Mouse (Mus musculus) stomach, embryonic 14.5 days (tissue): Measurements from ENCODE around the gene Mpz. TPM values are rescaled to one million over a fixed set of nuclear protein-coding genes. Genes with fewer than 3 reads are reported as not detected.

Experiments
- ATAC-seq: fragments of 200-750 bp; cut with Nextera tagmentation; 2 replicates; pipeline ENCODE4 v1.8.0; 2017; ENCODE audit warnings: low read depth, moderate TSS enrichment; ENCODE audit not compliant: insufficient number of reproducible peaks, insufficient read depth, low FRiP score
- H3K27ac ChIP-seq: fragments of 300-500 bp; sonication (generic); 2 replicates; pipeline ENCODE4 v1.5.1; 2014; ENCODE audit warnings: mild to moderate bottlenecking, low read length, moderate library complexity, mixed read lengths
- H3K27me3 ChIP-seq: fragments of 300-500 bp; sonication (generic); 2 replicates; pipeline ENCODE4 v1.6.1; 2014; ENCODE audit warnings: low read length, control low read depth, mixed read lengths; ENCODE audit not compliant: control insufficient read depth, insufficient read depth
- H3K36me3 ChIP-seq: fragments of 300-500 bp; sonication (generic); 2 replicates; pipeline ENCODE4 v1.6.1; 2014; ENCODE audit warnings: mild to moderate bottlenecking, control low read depth, low read length, moderate library complexity, mixed read lengths; ENCODE audit not compliant: control insufficient read depth, insufficient read depth
- H3K4me1 ChIP-seq: fragments of 300-500 bp; sonication (generic); 2 replicates; pipeline ENCODE4 v1.6.1; 2014; ENCODE audit warnings: low read length, control low read depth, mixed read lengths; ENCODE audit not compliant: control insufficient read depth, insufficient read depth
- H3K4me2 ChIP-seq: fragments of 300-500 bp; sonication (generic); replicated peaks from 2 replicates; pipeline ENCODE4 v1.6.1; 2014; ENCODE audit warnings: low read depth, low read length, control low read depth
- H3K4me3 ChIP-seq: fragments of 300-500 bp; sonication (generic); 2 replicates; pipeline ENCODE4 v1.5.1; 2014; ENCODE audit warnings: low read depth, low read length, control low read depth
- H3K9ac ChIP-seq: fragments of 300-500 bp; sonication (generic); replicated peaks from 2 replicates; pipeline ENCODE4 v1.6.1; 2014; ENCODE audit warnings: low read depth, mild to moderate bottlenecking, control low read depth, low read length, moderate library complexity, mixed read lengths
- H3K9me3 ChIP-seq: fragments of 300-500 bp; sonication (generic); 2 replicates; pipeline ENCODE4 v1.6.1; 2016; ENCODE audit warnings: low read depth, low read length, control low read depth; ENCODE audit not compliant: control insufficient read depth
- WGBS: fragments of 180-500 bp; shearing (Covaris S2); extraction: QIAGEN DNeasy Blood & Tissue Kit; methylation state at CpG from one replicate; pipeline ENCODE4 v1.1.7; 2014; 5-methylcytosine and 5-hydroxymethylcytosine counted together
- polyA plus RNA-seq: library from polyadenylated mRNA; unstranded; fragments of >200 nt; fragmentation: Nextera tagmentation; extraction: Ambion mirVana; gene quantifications from 2 replicates; pipeline ENCODE4 v1.2.1, GENCODE M21; 2014

Gene Mpz
- polyA plus RNA-seq, 1 experiment from 2014 or later, result 1.9 TPM

GRCm38 (mm10) chr1:171119405-171119804 is 31.1 kb upstream of the Mpz start:
- no peak for ATAC-seq
- 89% methylated on average over 14 of the region's 14 CpGs for WGBS

GRCm38 (mm10) chr1:171120893-171121292 is 29.6 kb upstream of the Mpz start:
- Histone ChIP-seq H3K27me3 (no peaks in the 10 kb centered on the region), H3K9ac (no peak overlapping the region), H3K4me1 (0 out of 2 replicates have a peak, but pooled peaks cover 2% of the 10 kb centered on the region), H3K36me3 (no peaks in the 10 kb centered on the region), H3K9me3 (no peaks in the 10 kb centered on the region), H3K4me2 (no peak overlapping the region), H3K4me3 (no peak overlapping the region), H3K27ac (no peak overlapping the region)
- 30% methylated on average over 3 of the region's 3 CpGs for WGBS
- ATAC-seq, result no peak

More at GRCm38 (mm10) chr1:171119405-171119804, 31.1 kb upstream of the Mpz start:
- H3K27ac ChIP-seq, result no peak overlapping the region
- H3K4me2 ChIP-seq, result no peak overlapping the region
- H3K4me1 ChIP-seq, result 0 out of 2 replicates have a peak, but pooled peaks cover 2% of the 10 kb centered on the region
- H3K9me3 ChIP-seq, result no peaks in the 10 kb centered on the region
- no peak overlapping the region for H3K4me3 ChIP-seq
- no peak overlapping the region for H3K9ac ChIP-seq
- H3K36me3 ChIP-seq, result no peaks in the 10 kb centered on the region
- H3K27me3 ChIP-seq, result no peaks in the 10 kb centered on the region

GRCm38 (mm10) chr1:171121839-171122238 is 28.7 kb upstream of the Mpz start:
- ATAC-seq, result no peak
- Histone ChIP-seq H3K36me3 (no peaks in the 10 kb centered on the region), H3K9ac (no peak overlapping the region), H3K9me3 (no peaks in the 10 kb centered on the region), H3K27me3 (no peaks in the 10 kb centered on the region), H3K27ac (no peak overlapping the region), H3K4me1 (0 out of 2 replicates have a peak, but pooled peaks cover 2% of the 10 kb centered on the region), H3K4me3 (no peak overlapping the region), H3K4me2 (no peak overlapping the region)
- WGBS, result 44% methylated on average over 5 of the region's 5 CpGs

DNA sequence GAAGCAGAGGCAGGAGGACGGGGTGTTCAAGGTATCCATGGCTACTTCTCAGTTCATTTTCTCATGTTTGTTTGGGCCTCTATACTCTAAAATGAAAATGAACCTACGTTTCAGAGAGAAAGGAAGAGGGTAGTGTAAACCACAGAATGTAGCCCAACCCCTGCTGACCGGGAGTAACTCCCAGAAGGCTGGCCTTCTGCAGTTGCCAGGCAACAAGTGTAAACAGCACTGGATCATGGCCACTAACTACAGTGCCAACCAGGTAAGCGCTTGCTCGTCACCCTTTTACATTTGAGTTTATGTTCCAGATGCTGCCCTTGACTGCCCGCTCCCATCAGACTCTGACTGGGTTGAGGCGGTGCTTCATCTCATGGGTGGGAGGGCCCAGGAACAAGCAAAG is 27.6 kb upstream of the Mpz start:
- H3K27me3 ChIP-seq, result no peaks in the 10 kb centered on the region
- H3K9me3 ChIP-seq, result no peaks in the 10 kb centered on the region
- ATAC-seq, result peak; percentile 69; the same call in 1 of the 2 replicates
- 0 out of 2 replicates have a peak overlapping the region, but pooled peaks have one; percentile 5 for H3K4me2 ChIP-seq
- no peak overlapping the region for H3K9ac ChIP-seq
- H3K36me3 ChIP-seq, result 0 out of 2 replicates have a peak, but pooled peaks cover 4% of the 10 kb centered on the region
- no peak overlapping the region for H3K4me3 ChIP-seq
- 26% methylated on average over 7 of the region's 7 CpGs for WGBS
- no peak overlapping the region for H3K27ac ChIP-seq
- H3K4me1 ChIP-seq, result 0 out of 2 replicates have a peak, but pooled peaks cover 2% of the 10 kb centered on the region

GRCm38 (mm10) chr1:171124398-171124797 is 26.1 kb upstream of the Mpz start:
- Histone ChIP-seq H3K4me2 (no peak overlapping the region), H3K27ac (no peak overlapping the region), H3K4me1 (0 out of 2 replicates have a peak, but pooled peaks cover 2% of the 10 kb centered on the region), H3K9me3 (no peaks in the 10 kb centered on the region), H3K36me3 (peaks cover 14% of the 10 kb centered on the region; the same call in 1 of the 2 replicates), H3K4me3 (no peak overlapping the region), H3K9ac (no peak overlapping the region), H3K27me3 (no peaks in the 10 kb centered on the region)
- ATAC-seq, result no peak
- WGBS, result 82% methylated on average over 5 of the region's 5 CpGs

- H3K27me3 ChIP-seq, result no peaks in the 10 kb centered on the region
- no peak overlapping the region for H3K4me2 ChIP-seq
- H3K27ac ChIP-seq, result no peak overlapping the region
These were observed 21.3 kb upstream of the Mpz start for GRCm38 (mm10) chr1:171129251-171129650.

DNA sequence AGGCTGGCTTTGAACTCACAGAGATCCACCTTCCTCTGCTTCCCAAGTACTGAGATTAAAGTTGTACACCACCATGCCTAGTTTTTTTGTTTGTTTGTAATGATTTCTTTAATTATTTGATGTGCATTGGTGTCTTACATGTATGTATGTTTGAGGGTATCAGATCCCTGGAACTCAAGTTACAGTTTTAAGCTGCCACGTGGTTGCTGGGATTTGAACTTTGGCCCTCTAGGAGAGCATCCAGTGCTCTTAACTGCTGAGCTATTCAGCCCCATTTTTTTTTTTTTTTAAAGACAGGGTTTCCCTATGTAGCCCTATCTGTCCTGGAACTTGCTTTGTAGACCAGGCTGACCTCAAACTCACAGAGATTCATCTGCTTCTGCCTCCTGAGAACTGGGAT is 19.5 kb upstream of the Mpz start:
- Histone ChIP-seq H3K9ac (no peak overlapping the region), H3K36me3 (peaks cover 56% of the 10 kb centered on the region), H3K4me3 (no peak overlapping the region), H3K27me3 (no peaks in the 10 kb centered on the region), H3K27ac (no peak overlapping the region), H3K4me1 (no peaks in the 10 kb centered on the region), H3K4me2 (no peak overlapping the region), H3K9me3 (no peaks in the 10 kb centered on the region)
- 79% methylated on average over 1 of the region's 1 CpGs for WGBS
- no peak for ATAC-seq

More at GRCm38 (mm10) chr1:171129251-171129650, 21.3 kb upstream of the Mpz start:
- Histone ChIP-seq H3K4me3 (no peak overlapping the region), H3K9me3 (no peaks in the 10 kb centered on the region), H3K4me1 (no peaks in the 10 kb centered on the region), H3K9ac (no peak overlapping the region), H3K36me3 (peaks cover 42% of the 10 kb centered on the region)
- 68% methylated on average over 7 of the region's 7 CpGs for WGBS
- no peak for ATAC-seq

DNA sequence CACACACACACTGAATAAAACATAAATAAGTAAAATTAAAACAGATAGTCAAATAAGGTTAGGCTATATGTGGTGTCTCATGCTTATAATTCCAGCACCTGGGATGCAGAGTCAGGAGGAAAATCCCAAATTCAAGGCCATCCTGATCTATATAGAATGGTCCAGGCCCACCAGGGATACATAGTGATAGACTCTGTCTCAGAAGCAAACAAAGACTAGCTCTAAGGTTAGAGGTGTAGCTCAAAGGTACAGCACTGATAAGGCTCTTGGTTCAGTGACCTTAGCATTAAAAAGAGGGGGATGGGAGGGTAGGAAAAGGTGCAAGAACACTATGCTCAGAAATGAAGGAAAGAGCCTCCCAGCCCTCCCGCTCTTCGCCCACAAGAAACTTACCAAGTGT is 14.9 kb upstream of the Mpz start:
- Histone ChIP-seq H3K27ac (no peak overlapping the region), H3K27me3 (no peaks in the 10 kb centered on the region), H3K4me3 (no peak overlapping the region), H3K4me1 (no peaks in the 10 kb centered on the region), H3K36me3 (peaks cover 67% of the 10 kb centered on the region), H3K9me3 (no peaks in the 10 kb centered on the region), H3K4me2 (no peak overlapping the region), H3K9ac (no peak overlapping the region)
- no peak for ATAC-seq
- 96% methylated on average over 2 of the region's 2 CpGs for WGBS
